Mouse (Mus musculus) neutrophil, adult 5-6 weeks (primary cell): ENCODE data around the gene Trim33. TPM values are rescaled to one million over a fixed set of nuclear protein-coding genes. Genes with fewer than 3 reads are reported as not detected.

Experiments used
- ATAC-seq: fragments of 151-379, 151-347 bp; 2 replicates; pipeline ENCODE4 v1.8.0; 2017; ENCODE audit warnings: mild to moderate bottlenecking, moderate TSS enrichment; ENCODE audit not compliant: insufficient number of reproducible peaks, poor library complexity, low FRiP score, severe bottlenecking; ENCODE audit errors: extremely low read depth
- total RNA-seq: library from RNA; stranded (forward); fragments of 200-1000 nt; gene quantifications from 2 replicates; pipeline ENCODE4 v1.2.3, GENCODE M21; 2017

Gene Trim33
- total RNA-seq, 1 experiment from 2014 or later, result 130 TPM

- peak; percentile 75 for ATAC-seq
Observed at GRCm38 (mm10) chr3:103392613-103393258, 113.6 kb downstream of the Trim33 start.

GRCm38 (mm10) chr3:103393283-103394060 is 114.4 kb downstream of the Trim33 start:
- no peak for ATAC-seq

GRCm38 (mm10) chr3:103394121-103394520 is 115.0 kb downstream of the Trim33 start:
- ATAC-seq, result no peak

GRCm38 (mm10) chr3:103397523-103397922 is 118.4 kb downstream of the Trim33 start:
- ATAC-seq, result no peak

GRCm38 (mm10) chr3:103400807-103401206 is 121.7 kb downstream of the Trim33 start:
- ATAC-seq, result no peak

- no peak for ATAC-seq
Observed at GRCm38 (mm10) chr3:103401342-103402098, 122.4 kb downstream of the Trim33 start.

GRCm38 (mm10) chr3:103402212-103402611 is 123.1 kb downstream of the Trim33 start:
- ATAC-seq, result no peak

- ATAC-seq, result no peak
Observed at GRCm38 (mm10) chr3:103405135-103405534, 126.0 kb downstream of the Trim33 start.

- ATAC-seq, result no peak
Observed at GRCm38 (mm10) chr3:103405871-103406765, 127.0 kb downstream of the Trim33 start.

Other genes starting within 250 kb of the Trim33 start
- gene Nras, start 221.0 kb upstream of the Trim33 start, total RNA-seq, result 61.6 and 73.1 TPM in 2 replicates
- gene Ampd1, start 205.3 kb upstream of the Trim33 start, total RNA-seq, result 0.23 and 1.6 TPM in 2 replicates
- gene Dennd2c, start 176.7 kb upstream of the Trim33 start, total RNA-seq, result 0.61 and 0.81 TPM in 2 replicates
- 75.9 and 94.6 TPM in 2 replicates for gene Bcas2, start 107.6 kb upstream of the Trim33 start, total RNA-seq